Mouse (Mus musculus) kidney, postnatal 10 days (tissue): ENCODE results near the gene H2-M10.3.
"Not testable (repeated sequence)": the region's sequence is repeated elsewhere in the genome, so short reads cannot be mapped to it uniquely, and the experiment has no call there.

Experiments used
- DNase-seq: peaks from one replicate; pipeline ENCODE4 v3.0.0; 2021; ENCODE audit warnings: mixed read lengths

The H2-M10.3 gene

DNA sequence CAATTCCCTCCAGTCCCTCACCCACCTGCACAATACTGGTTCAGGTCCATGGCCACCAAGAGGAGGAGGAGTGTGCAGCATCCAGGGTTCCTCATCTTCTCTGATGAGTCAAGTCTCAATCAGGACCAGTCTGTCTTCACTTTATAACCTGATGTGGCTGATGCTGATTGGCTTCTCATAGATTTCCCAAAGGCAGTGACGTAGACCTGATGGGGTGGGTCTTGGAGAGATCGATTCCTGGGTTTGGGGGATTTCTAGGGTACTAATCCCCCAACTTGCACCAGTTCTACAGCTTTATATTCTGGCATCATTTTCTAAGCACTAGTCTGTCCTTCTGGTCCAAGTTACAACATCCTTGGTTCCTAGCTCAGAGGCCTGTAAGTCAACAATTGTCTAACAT is at the start of gene H2-M10.3:
H2-M10.3 (minus strand) TSS at position 101 of the 400 bp plus-strand sequence.
- not testable (repeated sequence) for DNase-seq

DNA sequence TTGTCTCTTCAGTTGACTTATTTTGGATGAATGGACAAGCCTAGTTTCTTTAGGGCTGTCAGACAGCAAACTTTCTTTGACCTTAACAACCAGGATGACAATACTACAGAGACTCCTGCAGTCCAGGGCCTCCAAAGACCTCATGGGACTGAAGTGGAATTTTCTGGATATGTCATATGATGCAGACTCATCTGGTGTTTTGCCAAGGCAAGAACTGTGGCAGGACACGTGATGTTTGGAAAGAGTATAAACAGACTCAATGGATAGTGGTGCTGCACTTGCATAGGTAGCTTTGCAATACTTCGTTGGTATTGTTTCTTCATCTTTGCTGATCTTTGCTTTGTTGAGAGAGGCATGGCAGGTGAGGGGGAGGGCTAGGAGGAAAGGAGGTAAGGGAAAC is 49.2 kb upstream of the H2-M10.3 start:
- DNase-seq, result no peak

DNA sequence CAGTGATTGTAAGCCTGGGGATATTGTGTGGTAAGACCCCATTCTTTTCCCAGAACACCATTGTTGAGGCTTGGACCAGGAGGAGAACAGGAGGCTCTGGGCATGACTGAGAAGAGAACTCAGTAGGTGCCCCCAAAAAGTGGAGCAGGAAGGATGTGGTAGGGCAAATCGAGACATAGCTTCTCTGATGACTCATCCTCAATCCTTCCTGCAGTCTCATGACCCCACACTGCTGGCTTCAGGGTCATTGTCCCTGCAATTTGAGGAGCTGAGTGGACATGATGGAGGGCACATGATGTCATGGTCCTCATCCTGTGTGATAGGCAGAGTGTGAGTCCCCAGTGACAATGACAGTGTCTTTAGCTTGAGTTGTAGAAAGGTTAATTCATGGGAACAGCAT is 47.2 kb upstream of the H2-M10.3 start:
- DNase-seq, result no peak

DNA sequence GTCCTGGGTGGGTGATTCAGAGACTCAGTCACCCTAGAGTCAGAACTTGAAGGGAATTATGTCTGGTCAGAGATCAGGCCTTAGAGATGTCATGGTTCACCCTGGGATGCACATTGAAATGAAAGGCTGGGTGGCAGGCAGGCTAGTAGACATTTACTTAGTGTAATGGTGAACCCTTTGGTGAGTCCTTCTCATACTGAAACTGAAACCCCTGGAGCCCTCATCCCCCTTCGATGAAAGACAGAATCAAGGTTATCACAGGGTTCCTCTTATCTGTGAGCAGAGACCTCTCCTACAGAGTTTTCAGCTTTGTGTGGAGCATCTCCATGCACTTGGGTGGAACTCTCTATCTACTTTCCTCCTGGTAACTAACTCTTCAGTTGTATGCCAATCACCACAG is 46.1 kb upstream of the H2-M10.3 start:
- DNase-seq, result no peak

DNA sequence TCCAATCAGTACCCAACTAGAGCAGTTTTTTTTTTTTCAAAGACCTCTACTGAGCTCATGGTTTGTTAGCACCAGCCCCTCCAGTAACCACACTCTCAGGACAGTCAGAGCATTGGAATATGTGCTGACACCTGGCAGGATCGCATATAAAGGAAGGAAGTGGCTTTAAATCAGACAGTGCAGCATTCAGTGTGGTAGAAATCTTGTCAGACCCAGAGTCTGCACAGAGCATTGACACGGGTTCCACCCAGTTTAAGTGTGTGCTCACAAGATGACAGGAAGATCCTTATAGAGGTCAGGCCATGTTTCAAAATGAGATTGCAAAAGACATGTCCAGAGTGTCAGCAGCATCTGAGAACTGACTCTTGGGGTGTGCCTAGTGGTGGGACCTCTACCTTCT is 21.7 kb upstream of the H2-M10.3 start:
- DNase-seq, result no peak

DNA sequence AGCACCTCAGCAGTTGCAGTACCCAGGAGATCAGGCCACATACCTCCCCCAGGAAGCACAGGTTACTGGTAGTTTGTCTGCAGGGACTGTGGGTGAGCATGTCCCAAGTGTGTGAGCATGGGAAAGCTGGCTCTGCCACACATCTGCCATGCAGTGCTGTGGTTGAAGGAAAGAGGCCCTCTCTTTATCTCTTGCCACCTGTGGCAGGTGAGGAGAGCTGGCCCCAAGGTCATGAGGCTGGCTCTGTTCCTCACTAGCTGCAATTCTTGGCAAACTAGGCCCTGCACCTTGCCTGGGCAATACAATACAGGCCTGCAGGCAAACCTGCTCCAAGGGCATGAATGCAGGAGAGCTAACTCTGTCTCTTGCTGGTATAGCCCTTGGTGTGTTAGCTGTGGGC is 5.8 kb downstream of the H2-M10.3 start:
- not testable (repeated sequence) for DNase-seq

DNA sequence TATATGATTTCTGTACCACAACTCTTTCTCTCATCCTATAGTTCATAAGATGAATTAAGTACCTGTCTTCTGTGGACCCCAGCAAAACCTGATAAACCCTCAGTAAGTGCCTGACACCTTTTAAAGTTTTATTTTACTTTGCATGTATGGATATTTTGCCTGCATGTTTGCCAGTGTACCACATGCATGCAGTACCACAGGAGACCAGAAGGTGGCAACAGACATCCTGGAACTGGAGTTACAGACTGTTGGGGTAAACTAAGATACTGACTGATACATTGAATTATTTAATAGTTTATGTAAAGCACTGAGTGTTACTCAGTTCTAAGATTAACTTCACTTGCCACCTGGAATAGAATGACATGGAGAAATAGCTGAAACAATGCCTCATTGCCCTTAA is 10.7 kb downstream of the H2-M10.3 start:
- DNase-seq, result peak; percentile 59

DNA sequence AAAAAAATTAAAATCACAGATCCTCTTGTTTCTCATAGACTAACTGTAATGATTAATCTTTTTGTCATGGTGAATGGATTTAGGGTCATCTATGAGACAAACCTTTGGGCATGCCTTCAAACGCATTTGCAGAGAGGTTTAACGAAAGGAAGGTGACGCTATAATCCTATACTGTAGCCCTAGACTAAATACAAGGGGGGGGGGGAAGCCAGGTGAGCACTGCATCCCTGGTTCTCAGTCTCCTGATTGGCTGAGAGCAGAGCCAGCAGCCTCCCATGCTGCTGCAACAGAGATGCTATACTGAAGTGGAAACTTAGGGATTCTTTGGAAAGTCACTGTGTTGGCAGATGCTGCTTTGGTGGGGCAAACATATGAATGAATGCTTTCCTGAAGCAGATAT is 12.5 kb downstream of the H2-M10.3 start:
- no peak for DNase-seq

DNA sequence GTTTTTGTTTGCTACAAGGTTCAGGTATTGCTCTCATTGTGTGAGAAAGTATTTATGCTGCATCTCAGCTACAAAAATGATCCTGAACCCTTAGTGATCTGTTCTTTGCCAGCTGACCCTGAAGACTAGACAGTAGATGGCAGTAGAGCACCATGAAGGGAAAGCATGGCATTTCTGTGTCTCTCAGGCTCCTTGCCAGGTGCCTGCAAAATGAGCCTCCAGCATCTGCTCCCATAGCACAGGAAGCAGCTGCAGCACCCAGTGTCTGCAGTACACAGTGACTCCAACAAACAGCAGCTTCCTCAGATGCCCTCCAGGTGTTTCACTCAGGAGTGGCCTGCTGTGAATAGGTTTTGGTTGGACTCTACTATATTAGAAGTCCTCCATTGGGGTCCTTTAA is 12.9 kb downstream of the H2-M10.3 start:
- peak; percentile 69 for DNase-seq

DNA sequence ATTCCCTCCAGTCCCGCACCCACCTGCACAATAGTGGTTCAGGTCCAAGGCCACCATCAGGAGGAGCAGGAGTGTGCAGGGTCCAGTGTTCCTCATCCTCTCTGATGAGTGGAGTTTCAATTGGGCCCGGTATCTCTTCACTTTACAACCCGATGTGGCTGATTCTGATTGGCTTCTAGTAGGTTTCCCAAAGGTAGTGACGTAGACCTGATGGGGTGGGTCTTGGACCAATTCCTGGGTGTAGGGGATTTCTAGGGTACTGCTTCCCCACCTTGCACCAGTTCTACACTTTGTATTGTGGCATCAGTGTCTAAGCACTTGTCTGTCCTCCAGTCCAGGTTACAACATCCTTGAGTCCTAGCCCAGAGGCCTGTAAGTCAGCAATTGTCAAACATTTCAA is 42.2 kb downstream of the H2-M10.3 start, which contains the start of gene H2-M10.1:
H2-M10.1 (minus strand) TSS at position 101 of the 400 bp plus-strand sequence.
- DNase-seq, result no peak

DNA sequence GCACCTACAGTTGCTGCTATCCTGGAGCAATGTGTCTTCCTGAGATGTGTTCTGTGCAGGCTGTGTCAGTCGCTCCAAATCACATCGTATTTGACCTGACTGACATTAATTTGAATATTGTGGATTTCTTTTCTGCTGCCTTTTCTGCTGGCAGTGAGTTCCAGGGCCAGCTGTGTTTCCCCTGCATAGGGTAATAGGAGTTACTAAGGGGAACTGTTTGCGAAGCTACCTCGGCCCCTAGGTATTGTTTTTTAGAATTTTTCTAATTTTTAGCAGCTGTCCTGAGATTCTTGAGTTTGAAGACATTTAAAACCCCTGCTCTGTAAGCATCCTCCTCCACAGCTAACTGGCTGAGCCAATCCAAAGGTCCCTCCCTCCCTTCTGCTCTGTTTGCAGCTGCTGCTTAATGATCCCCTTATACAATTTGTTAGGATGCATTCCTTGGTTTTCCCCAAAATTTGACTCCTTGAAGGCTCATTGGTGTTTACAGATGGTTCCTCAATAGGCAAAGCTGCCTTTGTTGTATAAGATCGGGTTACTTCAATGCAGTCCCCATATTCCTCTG is 52.4 kb downstream of the H2-M10.3 start:
- no peak for DNase-seq

DNA sequence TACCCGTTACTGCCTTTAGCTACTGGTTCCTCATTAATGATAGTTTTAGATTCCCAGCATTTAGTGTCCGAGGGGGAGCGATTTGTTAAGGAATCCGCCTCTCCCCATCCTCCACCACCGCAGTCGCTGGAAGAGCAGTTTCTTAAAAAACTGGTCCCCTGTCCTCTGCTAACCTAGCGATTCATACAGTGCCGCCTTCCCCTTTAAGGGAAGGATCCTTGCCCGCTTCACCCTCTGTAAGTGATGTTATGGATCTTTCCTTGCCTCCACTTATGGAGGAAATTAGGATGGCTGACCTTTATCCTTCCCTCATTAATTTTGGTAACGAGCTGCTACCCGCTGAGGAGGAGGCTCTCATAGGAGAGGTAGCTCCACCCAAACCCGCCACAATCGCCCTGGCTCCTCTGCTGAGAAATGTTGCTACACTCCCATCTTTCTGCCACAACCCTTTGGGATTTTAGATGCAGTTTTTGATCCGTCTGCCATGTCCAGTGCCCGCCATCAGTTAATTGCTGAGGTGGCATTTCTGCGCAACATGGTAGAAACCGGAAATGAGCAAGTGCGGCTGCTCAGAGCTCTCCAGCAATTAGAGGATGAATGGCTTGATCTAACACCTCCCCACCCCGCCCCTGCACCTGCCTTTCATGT is 53.1 kb downstream of the H2-M10.3 start:
- DNase-seq, result peak; percentile 45
